Mouse (Mus musculus) embryonic facial prominence, embryonic 10.5 days (tissue): Measurements from ENCODE around the gene Agap1. TPM values are rescaled to one million over a fixed set of nuclear protein-coding genes. Genes with fewer than 3 reads are reported as not detected.

Experiments
- DNase-seq: peaks from one replicate; pipeline ENCODE4 v3.0.0-alpha.2; 2017; ENCODE audit warnings: low spot score
- H3K27ac ChIP-seq: fragments of 300-500 bp; sonication (generic); replicated peaks from 2 replicates; pipeline ENCODE4 v1.5.1; 2016; ENCODE audit warnings: mild to moderate bottlenecking
- H3K27me3 ChIP-seq: fragments of 300-500 bp; sonication (generic); replicated peaks from 2 replicates; pipeline ENCODE4 v1.6.1; 2016; ENCODE audit warnings: low read depth, mild to moderate bottlenecking; ENCODE audit not compliant: poor library complexity, severe bottlenecking
- H3K36me3 ChIP-seq: fragments of 300-500 bp; sonication (generic); replicated peaks from 2 replicates; pipeline ENCODE4 v1.6.1; 2016; ENCODE audit warnings: mild to moderate bottlenecking, moderate library complexity
- H3K4me1 ChIP-seq: fragments of 300-500 bp; sonication (generic); 2 replicates; pipeline ENCODE4 v1.6.1; 2016
- H3K4me3 ChIP-seq: fragments of 300-500 bp; sonication (generic); 2 replicates; pipeline ENCODE4 v1.5.1; 2016; ENCODE audit warnings: mild to moderate bottlenecking, moderate library complexity
- H3K9me3 ChIP-seq: fragments of 300-500 bp; sonication (generic); 2 replicates; pipeline ENCODE4 v1.6.1; 2016; ENCODE audit warnings: mild to moderate bottlenecking
- WGBS: fragments of 180-500 bp; shearing (Covaris S2); methylation state at CpG from one replicate; pipeline ENCODE4 v1.1.7; 2016; 5-methylcytosine and 5-hydroxymethylcytosine counted together
- polyA plus RNA-seq: library from polyadenylated mRNA; unstranded; fragments of >200 nt; fragmentation: Nextera tagmentation; extraction: Ambion mirVana; gene quantifications from 2 replicates; pipeline ENCODE4 v1.2.1, GENCODE M21; 2016

The Agap1 gene
- polyA plus RNA-seq, 1 experiment from 2014 or later = 13.6 TPM

DNA sequence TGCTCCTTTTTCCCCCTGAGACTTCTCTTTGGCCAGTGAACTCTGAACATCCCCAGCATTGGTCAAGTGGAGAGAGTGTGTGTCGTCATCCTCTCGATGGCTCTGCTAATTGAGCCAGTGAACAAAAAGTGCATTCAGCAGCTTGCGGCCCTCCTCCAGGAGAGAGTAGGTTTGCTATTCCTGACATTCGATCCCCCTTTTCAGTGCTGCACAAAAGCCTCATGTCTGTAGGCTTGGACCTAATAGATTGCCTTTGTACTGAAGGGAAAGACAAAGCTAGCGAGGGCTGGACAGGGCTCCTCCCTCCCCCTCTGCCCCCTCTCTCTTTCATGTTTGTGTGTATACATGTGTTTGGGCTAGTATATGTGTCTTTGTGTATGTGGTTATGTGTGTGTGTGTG lies 63.2 kb downstream of the Agap1 start:
- 5% methylated on average over 5 of the region's 5 CpGs for WGBS
- H3K27ac ChIP-seq = peak overlapping the region; percentile 79
- H3K27me3 ChIP-seq = peaks cover 27% of the 10 kb centered on the region; the same call in 1 of the 2 replicates
- H3K9me3 ChIP-seq = no peaks in the 10 kb centered on the region
- H3K4me3 ChIP-seq = peak overlapping the region; percentile 24; the same call in 1 of the 2 replicates
- peaks cover 96% of the 10 kb centered on the region for H3K4me1 ChIP-seq
- H3K36me3 ChIP-seq = no peaks in the 10 kb centered on the region
- peak; percentile 67 for DNase-seq

- Histone ChIP-seq H3K4me1 (peaks cover 93% of the 10 kb centered on the region), H3K27me3 (peaks cover 16% of the 10 kb centered on the region; the same call in 1 of the 2 replicates), H3K4me3 (no peak overlapping the region), H3K27ac (0 out of 2 replicates have a peak overlapping the region, but pooled peaks have one; percentile 24), H3K36me3 (no peaks in the 10 kb centered on the region), H3K9me3 (no peaks in the 10 kb centered on the region)
- 57% methylated on average over 17 of the region's 17 CpGs for WGBS
- no peak for DNase-seq
Measured at GRCm38 (mm10) chr1:89519914-89520643, 65.5 kb downstream of the Agap1 start.

DNA sequence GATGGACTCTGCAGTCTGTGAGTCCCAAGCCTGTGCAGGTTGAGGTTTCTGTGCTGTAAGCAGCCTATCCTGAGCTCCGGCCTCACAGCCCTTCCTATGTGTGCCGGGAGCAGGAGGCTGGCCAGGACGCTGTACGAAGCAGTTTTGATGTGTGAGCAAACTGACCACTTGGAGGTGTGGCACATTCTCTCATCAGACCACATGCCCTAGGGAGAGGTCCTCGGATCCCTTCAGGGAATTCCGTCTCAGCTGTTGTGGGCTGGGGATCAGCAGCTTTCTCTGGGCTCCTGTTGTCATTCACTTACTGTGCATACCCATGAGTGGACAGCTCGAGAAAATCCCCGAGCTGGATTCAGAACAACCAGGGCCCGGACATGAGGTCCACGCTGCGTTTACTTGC lies 66.8 kb downstream of the Agap1 start:
- WGBS = 77% methylated on average over 11 of the region's 11 CpGs
- H3K9me3 ChIP-seq = no peaks in the 10 kb centered on the region
- no peaks in the 10 kb centered on the region for H3K36me3 ChIP-seq
- peaks cover 4% of the 10 kb centered on the region; the same call in 1 of the 2 replicates for H3K27me3 ChIP-seq
- H3K4me3 ChIP-seq = no peak overlapping the region
- H3K27ac ChIP-seq = no peak overlapping the region
- H3K4me1 ChIP-seq = peaks cover 89% of the 10 kb centered on the region
- DNase-seq = no peak

DNA sequence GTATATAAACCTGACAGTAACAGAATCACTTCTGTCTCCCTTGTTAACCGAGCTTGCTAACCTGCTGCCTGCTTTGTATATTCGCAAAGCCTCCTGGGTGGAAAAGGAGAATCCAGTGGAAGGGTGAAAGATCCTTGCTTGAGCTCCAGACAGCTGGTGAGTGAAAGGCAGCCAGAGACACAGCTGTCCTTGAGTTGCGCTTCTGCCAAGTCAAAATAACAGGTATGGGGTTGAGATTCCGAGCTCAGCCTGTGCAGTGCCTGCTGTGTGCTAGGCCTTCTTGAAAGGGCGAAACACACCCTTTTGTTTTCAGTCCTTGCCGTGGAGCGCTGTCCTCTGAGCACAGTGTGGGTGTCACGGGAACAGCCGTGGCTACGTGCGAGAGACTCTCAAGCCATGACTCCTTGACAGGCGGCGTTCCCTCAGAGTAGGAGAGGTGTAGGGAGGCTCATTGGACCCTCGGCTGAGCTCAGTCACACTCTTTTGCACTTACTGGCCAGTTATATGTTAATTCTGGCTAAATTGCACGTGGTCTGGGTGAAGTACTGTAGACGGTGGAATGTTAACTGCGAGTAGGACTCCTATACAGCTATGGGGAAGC lies 67.4 kb downstream of the Agap1 start:
- no peaks in the 10 kb centered on the region for H3K36me3 ChIP-seq
- 0 out of 2 replicates have a peak overlapping the region, but pooled peaks have one; percentile 21 for H3K27ac ChIP-seq
- H3K27me3 ChIP-seq = no peaks in the 10 kb centered on the region; the same call in 1 of the 2 replicates
- no peak for DNase-seq
- peaks cover 82% of the 10 kb centered on the region for H3K4me1 ChIP-seq
- H3K4me3 ChIP-seq = no peak overlapping the region
- 74% methylated on average over 17 of the region's 17 CpGs for WGBS
- no peaks in the 10 kb centered on the region for H3K9me3 ChIP-seq

- H3K4me1 ChIP-seq = peaks cover 76% of the 10 kb centered on the region
- no peak overlapping the region for H3K4me3 ChIP-seq
- WGBS = 8% methylated on average over 4 of the region's 4 CpGs
- no peak overlapping the region for H3K27ac ChIP-seq
- peak; percentile 91 for DNase-seq
- no peaks in the 10 kb centered on the region for H3K36me3 ChIP-seq
- H3K27me3 ChIP-seq = no peaks in the 10 kb centered on the region; the same call in 1 of the 2 replicates
- H3K9me3 ChIP-seq = no peaks in the 10 kb centered on the region
Measured at GRCm38 (mm10) chr1:89524369-89524768, 69.8 kb downstream of the Agap1 start.

- DNase-seq = no peak
- WGBS = 71% methylated on average over 4 of the region's 4 CpGs
- no peaks in the 10 kb centered on the region; the same call in 1 of the 2 replicates for H3K27me3 ChIP-seq
- no peaks in the 10 kb centered on the region for H3K9me3 ChIP-seq
- no peak overlapping the region for H3K4me3 ChIP-seq
- H3K36me3 ChIP-seq = no peaks in the 10 kb centered on the region
- H3K27ac ChIP-seq = no peak overlapping the region
- peaks cover 69% of the 10 kb centered on the region for H3K4me1 ChIP-seq
Measured at GRCm38 (mm10) chr1:89524998-89525397, 70.4 kb downstream of the Agap1 start.

- WGBS = 51% methylated on average over 13 of the region's 13 CpGs
- peak; percentile 47 for DNase-seq
- peaks cover 61% of the 10 kb centered on the region for H3K4me1 ChIP-seq
- H3K9me3 ChIP-seq = no peaks in the 10 kb centered on the region
- H3K27ac ChIP-seq = no peak overlapping the region
- no peaks in the 10 kb centered on the region for H3K36me3 ChIP-seq
- no peak overlapping the region for H3K4me3 ChIP-seq
- H3K27me3 ChIP-seq = no peaks in the 10 kb centered on the region; the same call in 1 of the 2 replicates
Measured at GRCm38 (mm10) chr1:89525825-89526224, 71.2 kb downstream of the Agap1 start.

GRCm38 (mm10) chr1:89528671-89529276 lies 74.2 kb downstream of the Agap1 start:
- Histone ChIP-seq H3K4me1 (peaks cover 32% of the 10 kb centered on the region), H3K27me3 (no peaks in the 10 kb centered on the region), H3K4me3 (no peak overlapping the region), H3K9me3 (peaks cover 11% of the 10 kb centered on the region; the same call in 1 of the 2 replicates), H3K36me3 (peaks cover 8% of the 10 kb centered on the region; the same call in 1 of the 2 replicates), H3K27ac (no peak overlapping the region)
- 82% methylated on average over 17 of the region's 17 CpGs for WGBS
- no peak for DNase-seq

DNA sequence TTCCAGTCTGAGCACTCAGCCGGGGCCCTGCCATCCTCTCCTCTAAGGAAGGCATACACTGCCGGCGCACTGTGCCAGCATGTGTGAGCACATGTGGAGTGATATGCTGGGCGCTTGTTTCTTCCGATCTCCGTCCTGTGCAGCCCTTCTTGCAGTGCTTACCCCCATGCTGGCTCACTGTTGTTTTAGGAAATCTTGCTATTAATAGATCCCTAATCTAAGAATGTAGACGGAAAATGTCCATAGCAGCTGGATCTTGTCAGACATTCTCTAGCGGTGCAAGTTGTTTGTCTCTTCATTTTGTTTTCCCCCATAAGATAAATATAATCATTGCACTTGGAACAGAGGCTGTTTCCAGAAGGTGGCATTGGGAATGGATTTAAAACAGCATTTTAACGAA lies 79.1 kb downstream of the Agap1 start:
- Histone ChIP-seq H3K27ac (no peak overlapping the region), H3K36me3 (peaks cover 8% of the 10 kb centered on the region; the same call in 1 of the 2 replicates), H3K4me3 (no peak overlapping the region), H3K9me3 (peaks cover 11% of the 10 kb centered on the region; the same call in 1 of the 2 replicates), H3K27me3 (no peaks in the 10 kb centered on the region), H3K4me1 (peaks cover 24% of the 10 kb centered on the region)
- 90% methylated on average over 9 of the region's 9 CpGs for WGBS
- no peak for DNase-seq

GRCm38 (mm10) chr1:89535206-89535605 lies 80.6 kb downstream of the Agap1 start:
- Histone ChIP-seq H3K36me3 (peaks cover 8% of the 10 kb centered on the region; the same call in 1 of the 2 replicates), H3K4me3 (no peak overlapping the region), H3K4me1 (peaks cover 31% of the 10 kb centered on the region), H3K27me3 (no peaks in the 10 kb centered on the region), H3K27ac (no peak overlapping the region), H3K9me3 (peaks cover 11% of the 10 kb centered on the region; the same call in 1 of the 2 replicates)
- no peak for DNase-seq

- Histone ChIP-seq H3K4me1 (peaks cover 55% of the 10 kb centered on the region), H3K4me3 (no peak overlapping the region)
- 82% methylated on average over 18 of the region's 18 CpGs for WGBS
Measured at GRCm38 (mm10) chr1:89538163-89538946, 83.7 kb downstream of the Agap1 start.

DNA sequence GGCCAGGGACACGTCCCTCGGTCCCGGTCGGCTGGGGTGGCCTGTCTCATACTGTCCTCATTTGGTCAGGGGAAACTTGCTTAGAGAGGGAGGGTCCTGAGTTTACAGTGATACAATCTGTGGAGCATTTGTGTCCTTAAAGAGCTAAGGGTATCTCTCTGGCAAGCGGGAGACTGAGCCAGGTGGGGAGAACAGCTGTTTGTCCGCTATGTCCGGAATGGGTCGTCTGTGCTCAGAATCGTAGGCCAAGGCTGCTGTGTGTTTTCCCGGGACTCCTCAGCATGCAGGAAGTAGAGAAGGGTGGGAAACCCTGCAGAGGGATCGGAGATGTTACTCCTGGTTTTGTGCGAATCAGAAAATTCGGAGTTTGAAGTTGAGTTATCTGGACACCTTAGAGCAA lies 84.5 kb downstream of the Agap1 start:
- no peak overlapping the region for H3K27ac ChIP-seq
- H3K4me1 ChIP-seq = peaks cover 55% of the 10 kb centered on the region
- no peak overlapping the region for H3K4me3 ChIP-seq
- 90% methylated on average over 13 of the region's 13 CpGs for WGBS
- DNase-seq = no peak
- no peaks in the 10 kb centered on the region for H3K9me3 ChIP-seq
- no peaks in the 10 kb centered on the region for H3K27me3 ChIP-seq
- H3K36me3 ChIP-seq = no peaks in the 10 kb centered on the region

More at GRCm38 (mm10) chr1:89538163-89538946, 83.7 kb downstream of the Agap1 start:
- H3K36me3 ChIP-seq = no peaks in the 10 kb centered on the region
- no peak overlapping the region for H3K27ac ChIP-seq
- H3K9me3 ChIP-seq = no peaks in the 10 kb centered on the region
- no peaks in the 10 kb centered on the region for H3K27me3 ChIP-seq
- DNase-seq = no peak
